In the genomic region with DNA sequence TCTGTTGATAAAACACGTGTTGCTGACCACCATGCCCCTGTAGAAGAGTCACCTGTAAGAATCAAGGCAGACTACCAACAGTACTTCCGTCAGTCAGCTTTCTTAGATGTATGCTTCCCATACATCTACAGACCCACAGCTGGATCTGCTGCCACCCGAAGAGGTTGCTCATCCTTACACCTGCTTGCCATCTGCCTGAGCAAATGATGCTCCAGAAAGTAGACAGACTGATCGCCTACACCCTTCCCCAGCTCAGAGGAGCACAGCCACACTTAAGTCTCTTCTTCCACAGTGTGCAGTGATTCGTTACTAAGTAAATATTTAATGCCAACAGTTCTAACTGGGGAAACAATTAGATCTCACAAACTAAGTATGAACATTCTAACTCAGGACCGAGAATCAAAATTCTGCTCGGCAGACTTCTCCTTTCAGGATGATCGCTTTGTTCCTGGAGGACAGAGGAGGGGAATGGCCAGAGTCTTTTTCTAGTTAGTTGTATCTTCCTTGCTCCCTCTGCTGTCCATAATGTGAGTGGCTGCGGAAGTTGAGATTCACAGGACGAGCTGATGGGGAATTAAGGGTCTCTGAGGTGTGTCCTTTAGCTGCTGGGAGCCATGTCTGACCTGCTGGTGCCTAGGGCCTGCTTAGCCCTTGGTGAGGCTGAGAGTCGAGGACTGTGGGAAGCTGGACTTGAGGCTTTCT, we compare ENCODE assay signal across 13 mouse cellular contexts. TPM values are rescaled to one million over a fixed set of nuclear protein-coding genes. Genes with fewer than 3 reads are reported as not detected.
A peak's percentile ranks its signal among the peaks of the same experiment; 100 is the strongest.
DNase-seq lines count a peak whose midpoint lies in the region; ATAC-seq and TF ChIP-seq lines count a peak whose summit lies in the region.
"Had no signal": no experiment of that assay in that cellular context is flagged by ENCODE, and none has a peak within 500 bp of the region (broad histone marks: within the 10 kb centered on the region; RNA-seq: fewer than 3 reads in every experiment).

No protein-coding gene starts in this region.

- H3K4me1 ChIP-seq in lung, embryonic 14.5 days (ENCODE audit: insufficient read depth) = no peaks in the 10 kb centered on the region; the same call in 1 of the 2 replicates
- peaks cover 12% of the 10 kb centered on the region for H3K4me1 ChIP-seq in lung, adult 2 months (ENCODE audit: control insufficient read depth, insufficient read depth, low read length)
- H3K4me1 ChIP-seq in midbrain, postnatal 0 days (ENCODE audit: insufficient read depth, low read length) = no peaks in the 10 kb centered on the region
- H3K4me1 ChIP-seq: limb, embryonic 13.5 days had no signal

- intact Hi-C loops in heart, postnatal 10 days (cut with DNase I) = loop anchor here (1.0 kb wide), 1 partner anchor 11 kb away; no protein-coding TSS in a partner anchor

- no peak for TF ChIP-seq POLR2A in lung, adult 2 months (IDR thresholded peaks at IDR 0.05; ENCODE audit: borderline replicate concordance, extremely low read depth, low read depth, low read length)

- no peak for ATAC-seq in lung, embryonic 14.5 days (ENCODE audit: insufficient read depth)
- no peak for ATAC-seq in midbrain, postnatal 0 days (ENCODE audit: low FRiP score)

- no peak overlapping the region for H3K27ac ChIP-seq in lung, embryonic 14.5 days (ENCODE audit: low read depth)
- no peak overlapping the region for H3K27ac ChIP-seq in midbrain, postnatal 0 days (ENCODE audit: low read depth, low read length)
- H3K27ac ChIP-seq: embryonic facial prominence, embryonic 13.5 days; limb, embryonic 13.5 days had no signal

- H3K4me2 ChIP-seq in lung, embryonic 14.5 days = no peak overlapping the region
- H3K4me2 ChIP-seq in midbrain, postnatal 0 days (ENCODE audit: low read depth, low read length, poor library complexity, severe bottlenecking) = no peak overlapping the region
- H3K4me2 ChIP-seq: embryonic facial prominence, embryonic 13.5 days; limb, embryonic 13.5 days had no signal

- no peaks in the 10 kb centered on the region for H3K27me3 ChIP-seq in lung, embryonic 14.5 days (ENCODE audit: insufficient read depth, low read length)
- H3K27me3 ChIP-seq in midbrain, postnatal 0 days (ENCODE audit: insufficient read depth, low read length) = no peaks in the 10 kb centered on the region
- H3K27me3 ChIP-seq: embryonic facial prominence, embryonic 13.5 days; limb, embryonic 13.5 days had no signal

- peaks cover 9% of the 10 kb centered on the region; the same call in 1 of the 2 replicates for H3K36me3 ChIP-seq in lung, embryonic 14.5 days (ENCODE audit: insufficient read depth)
- peaks cover 23% of the 10 kb centered on the region for H3K36me3 ChIP-seq in midbrain, postnatal 0 days (ENCODE audit: insufficient read depth, low read length)
- H3K36me3 ChIP-seq: G1E had no signal

- H3K9ac ChIP-seq in lung, embryonic 14.5 days = no peak overlapping the region
- no peak overlapping the region for H3K9ac ChIP-seq in midbrain, postnatal 0 days (replicated peaks; ENCODE audit: low read length, poor library complexity, severe bottlenecking)
- H3K9ac ChIP-seq: embryonic facial prominence, embryonic 13.5 days; limb, embryonic 13.5 days had no signal

- TF ChIP-seq CTCF in lung, embryonic 14.5 days (IDR thresholded peaks at IDR 0.05; ENCODE audit: low read depth) = peak; percentile 41
- no peak for TF ChIP-seq CTCF in lung, adult 2 months (IDR thresholded peaks at IDR 0.05; ENCODE audit: insufficient read depth, low read length)
- TF ChIP-seq CTCF in midbrain, postnatal 0 days (IDR thresholded peaks at IDR 0.05) = peak; percentile 74

- H3K4me3 ChIP-seq in lung, embryonic 14.5 days (ENCODE audit: low read depth, low read length) = no peak overlapping the region
- no peak overlapping the region for H3K4me3 ChIP-seq in lung, adult 2 months (replicated peaks; ENCODE audit: extremely low read depth, low read depth, low read length)
- H3K4me3 ChIP-seq in midbrain, postnatal 0 days (ENCODE audit: low read depth, low read length) = no peak overlapping the region
- H3K4me3 ChIP-seq: embryonic facial prominence, embryonic 13.5 days; limb, embryonic 13.5 days had no signal

- no peaks in the 10 kb centered on the region for H3K9me3 ChIP-seq in lung, embryonic 14.5 days (ENCODE audit: low read depth, low read length)
- H3K9me3 ChIP-seq in midbrain, postnatal 0 days (ENCODE audit: low read length) = no peaks in the 10 kb centered on the region
- H3K9me3 ChIP-seq: embryonic facial prominence, embryonic 13.5 days; G1E; limb, embryonic 13.5 days had no signal

- DNase-seq in heart, postnatal 10 days = peak; percentile 30 to 46
- no peak for DNase-seq in heart, adult 8-10 months (ENCODE audit: low spot score)
- DNase-seq in lung, embryonic 14.5 days = peak; percentile 71
- DNase-seq in lung, adult 2 months = no peak
- DNase-seq in embryo, embryonic 10.5 days (ENCODE audit: low spot score) = peak; percentile 58
- peak; percentile 63 for DNase-seq in midbrain, postnatal 0 days (ENCODE audit: low spot score)
- DNase-seq in cerebellum, postnatal 25 days = no peak
- no peak for DNase-seq in neural tube, embryonic 10.5 days (ENCODE audit: extremely low spot score, low spot score)
- DNase-seq: right cerebral cortex, postnatal 25 days; thymus, adult 18-20 months had no signal

- WGBS in lung, embryonic 14.5 days = 36% methylated on average over 11 of the region's 11 CpGs
- WGBS in lung, adult 2 months = 50% methylated on average over 11 of the region's 11 CpGs
- WGBS in midbrain, postnatal 0 days = 49% methylated on average over 11 of the region's 11 CpGs

RNA-seq across cellular contexts. Expression of a gene that starts 6.9 kb away (rescaled TPM):
- 1 to 10 TPM; 3.2 to 7.7 TPM for total RNA-seq in heart, postnatal 10 days (2021)
- total RNA-seq in heart, adult 8-10 months (2022) = 1 to 10 TPM in 3 of 4 experiments, under 1 TPM in 1; 0.76 to 1.8 (median 1.8) TPM
- 0.16 TPM in 1 of 2 replicates, not detected in the other for polyA plus RNA-seq in lung, embryonic 14.5 days (2014; fragmentation: Nextera tagmentation; extraction: Ambion mirVana)
- 1.4 and 3.1 TPM in 2 replicates for polyA plus RNA-seq in lung, adult 2 months (2012; rRNA removed)
- total RNA-seq in midbrain, postnatal 0 days (2014; rRNA removed) = 8.9 and 12.9 TPM in 2 replicates
- 7.7 and 8.8 TPM in 2 replicates for polyA plus RNA-seq in midbrain, postnatal 0 days (2015; fragmentation: Nextera tagmentation; extraction: Ambion mirVana)
- total RNA-seq: G1E had no signal
- polyA plus RNA-seq: G1E had no signal

RNA-seq across cellular contexts. Expression of a gene that starts 22.8 kb away (rescaled TPM):
- 10 to 100 TPM; 16.5 to 21.9 TPM for total RNA-seq in heart, postnatal 10 days (2021)
- 10 to 100 TPM in 2 of 4 experiments, 1 to 10 TPM in 2; 8.6 to 12.9 (median 10.7) TPM for total RNA-seq in heart, adult 8-10 months (2022)
- polyA plus RNA-seq in lung, embryonic 14.5 days (2014; fragmentation: Nextera tagmentation; extraction: Ambion mirVana) = 44.6 and 45.0 TPM in 2 replicates
- 81.3 and 101 TPM in 2 replicates for polyA plus RNA-seq in lung, adult 2 months (2012; rRNA removed)
- total RNA-seq in midbrain, postnatal 0 days (2014; rRNA removed) = 173 and 174 TPM in 2 replicates
- 326 and 342 TPM in 2 replicates for polyA plus RNA-seq in midbrain, postnatal 0 days (2015; fragmentation: Nextera tagmentation; extraction: Ambion mirVana)

Comparison
In these comparisons a context has a peak if more than half of its experiments do, and no peak if none do; other contexts are left out.
1. DNase-seq: peak in heart, postnatal 10 days (2 of 2), lung, embryonic 14.5 days (single experiment), embryo, embryonic 10.5 days (single experiment) and midbrain, postnatal 0 days (single experiment); none in heart, adult 8-10 months (single experiment), lung, adult 2 months (single experiment), cerebellum, postnatal 25 days (0 of 2) and neural tube, embryonic 10.5 days (single experiment).